Mouse (Mus musculus): ENCODE results near the gene Lrrc32. TPM values are rescaled to one million over a fixed set of nuclear protein-coding genes. Genes with fewer than 3 reads are reported as not detected.

Lrrc32 gene
- total RNA-seq, 2 experiments from 2014 or later: 27.4 to 28.7 TPM

- DNase-seq (ENCODE audit: low spot score in 2 of 2): no peak
Measured at GRCm38 (mm10) chr7:98542267-98542666, 53.2 kb downstream of the Lrrc32 start.

- DNase-seq (ENCODE audit: low spot score in 2 of 2): no peak
Measured at GRCm38 (mm10) chr7:98542731-98543142, 53.7 kb downstream of the Lrrc32 start.

- no peak for DNase-seq (ENCODE audit: low spot score in 2 of 2)
Measured at GRCm38 (mm10) chr7:98543853-98544370, 54.8 kb downstream of the Lrrc32 start.

GRCm38 (mm10) chr7:98544556-98544955 lies 55.5 kb downstream of the Lrrc32 start:
- DNase-seq (ENCODE audit: low spot score in 2 of 2): no peak

GRCm38 (mm10) chr7:98548839-98549238 lies 59.8 kb downstream of the Lrrc32 start:
- DNase-seq (ENCODE audit: low spot score in 2 of 2): no peak

GRCm38 (mm10) chr7:98550596-98550995 lies 61.5 kb downstream of the Lrrc32 start:
- no peak for DNase-seq (ENCODE audit: low spot score in 2 of 2)

GRCm38 (mm10) chr7:98551041-98551440 lies 62.0 kb downstream of the Lrrc32 start:
- DNase-seq (ENCODE audit: low spot score in 2 of 2): no peak

Other genes with a start within 250 kb of the Lrrc32 start
- gene Acer3, start 168.1 kb upstream of the Lrrc32 start, total RNA-seq (2021): 10 to 100 TPM; 20.3 to 24.2 TPM
- gene Tsku, start 128.0 kb upstream of the Lrrc32 start, total RNA-seq (2021): 10 to 100 TPM; 10.3 to 12.1 TPM
- gene Gucy2d, start 48.9 kb upstream of the Lrrc32 start, total RNA-seq (2021): not detected
- 10 to 100 TPM; 33.7 to 35.8 TPM for gene Emsy, start 167.5 kb downstream of the Lrrc32 start, total RNA-seq (2021)
- gene Thap12, start 213.8 kb downstream of the Lrrc32 start, total RNA-seq (2021): 10 to 100 TPM; 68.3 to 76.5 TPM